Mouse (Mus musculus): ENCODE measurements at regions not wholly inside any gene's neighbourhood (a gene's known extent, or its start where the extent isn't known, plus 50 kb on each side); places are given as distances from the start of the nearest gene placed in this dataset.

- Histone ChIP-seq H3K4me3 (ENCODE audit: insufficient read depth, low read length) (no peak overlapping the region), H3K27ac (ENCODE audit: insufficient read depth, low read length) (no peak overlapping the region), H3K4me1 (ENCODE audit: control insufficient read depth, insufficient read depth, low read length) (no peaks in the 10 kb centered on the region)
- no peak for TF ChIP-seq CTCF (IDR thresholded peaks at IDR 0.05; ENCODE audit: extremely low read depth, insufficient read depth, low read length)
- TF ChIP-seq POLR2A (IDR thresholded peaks at IDR 0.05; ENCODE audit: extremely low read depth, insufficient read depth, low read length): no peak
These were observed 51.8 kb upstream of the Ezh2 start for GRCm38 (mm10) chr6:47646731-47647567.

GRCm38 (mm10) chr6:47646022-47646421 lies 50.9 kb upstream of the Ezh2 start:
- no peaks in the 10 kb centered on the region for H3K4me1 ChIP-seq (ENCODE audit: control insufficient read depth, insufficient read depth, low read length)
- H3K27ac ChIP-seq (ENCODE audit: insufficient read depth, low read length): no peak overlapping the region
- TF ChIP-seq CTCF (IDR thresholded peaks at IDR 0.05; ENCODE audit: extremely low read depth, insufficient read depth, low read length): no peak
- TF ChIP-seq POLR2A (IDR thresholded peaks at IDR 0.05; ENCODE audit: extremely low read depth, insufficient read depth, low read length): no peak
- H3K4me3 ChIP-seq (ENCODE audit: insufficient read depth, low read length): no peak overlapping the region
